Mouse (Mus musculus) liver, adult 2 months (tissue): ENCODE measurements around the gene Jak3.
A peak's percentile ranks its signal among the peaks of the same experiment; 100 is the strongest.

Source experiments
- CTCF ChIP-seq: fragments of 200-500 bp; IDR thresholded peaks from 2 replicates; pipeline ENCODE4 v1.5.1; 2011; ENCODE audit warnings: low read depth, low read length, control low read depth
- POLR2A ChIP-seq: fragments of 200-500 bp; IDR thresholded peaks from 2 replicates; pipeline ENCODE4 v1.6.1; 2011; ENCODE audit warnings: low read length, control low read depth; ENCODE audit not compliant: insufficient read depth; ENCODE audit errors: extremely low read depth

DNA sequence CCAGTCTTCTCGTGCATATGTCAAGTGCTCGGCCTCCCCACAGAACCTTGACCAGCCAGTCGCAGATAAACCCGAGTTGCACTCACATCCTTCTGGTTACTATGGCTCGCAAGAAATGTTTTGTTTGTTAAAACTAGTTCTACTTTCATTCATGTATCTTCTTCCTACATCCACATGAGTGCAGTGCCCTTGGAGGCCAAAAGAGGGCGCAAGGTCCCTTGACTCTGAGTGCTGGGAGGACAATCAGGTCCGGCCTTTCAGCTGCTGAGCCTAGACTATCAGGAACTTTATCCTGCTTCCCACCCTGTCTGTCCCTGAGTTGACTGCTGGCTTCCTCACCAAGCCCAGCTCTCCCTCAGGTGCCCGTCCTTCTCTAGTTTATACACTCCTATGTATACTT, 31.8 kb downstream of the Jak3 start:
- TF ChIP-seq CTCF (peak; percentile 81), POLR2A (no peak)
